In the genomic region with DNA sequence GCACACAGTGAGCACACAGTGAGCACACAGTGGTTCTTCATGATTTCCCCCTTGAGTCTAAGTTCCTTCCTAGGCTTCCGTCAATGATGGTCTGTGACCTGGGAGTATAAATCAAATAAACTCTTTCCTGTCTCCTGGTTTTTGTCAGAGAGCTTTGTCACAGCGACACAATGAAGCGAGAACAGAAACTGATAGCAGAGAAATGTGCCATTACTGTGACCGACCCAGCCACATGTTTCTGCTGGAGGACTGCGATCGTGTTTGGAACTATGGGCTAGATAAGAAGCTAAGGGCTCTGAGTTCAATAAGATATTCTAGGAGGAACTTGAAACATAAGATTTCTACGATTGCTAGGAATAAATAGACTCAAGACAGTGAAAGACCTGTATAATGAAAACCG, we compare ENCODE assay signal across 26 mouse cellular contexts. TPM values are rescaled to one million over a fixed set of nuclear protein-coding genes. Genes with fewer than 3 reads are reported as not detected.
"Had no signal": no experiment of that assay in that cellular context is flagged by ENCODE, and none has a peak within 500 bp of the region (broad histone marks: within the 10 kb centered on the region; RNA-seq: fewer than 3 reads in every experiment).

No protein-coding gene starts in this region.

- DNase-seq: lung, adult 18-20 months; lung, embryonic 14.5 days; lung, postnatal 10 days; lung, postnatal 4 days; midbrain, embryonic 14.5 days; retina, postnatal 1 day; right cerebral cortex, adult 18-20 months; right cerebral cortex, postnatal 25 days; right cerebral cortex, postnatal 4 days; spleen, adult 18-20 months; thymus, adult 18-20 months; thymus, postnatal 14 days; thymus, postnatal 36 days had no signal

- H3K9me3 ChIP-seq: midbrain, embryonic 10.5 days; midbrain, embryonic 12.5 days; neural tube, embryonic 13.5 days; neural tube, embryonic 15.5 days had no signal

- H3K36me3 ChIP-seq: midbrain, embryonic 10.5 days; midbrain, embryonic 12.5 days; neural tube, embryonic 13.5 days; neural tube, embryonic 15.5 days had no signal

- H3K4me2 ChIP-seq: lung, embryonic 14.5 days; midbrain, embryonic 12.5 days; neural tube, embryonic 13.5 days; neural tube, embryonic 15.5 days had no signal

- H3K4me3 ChIP-seq: midbrain, embryonic 10.5 days; midbrain, embryonic 12.5 days; myocyte; neural tube, embryonic 13.5 days; neural tube, embryonic 15.5 days had no signal

- H3K27me3 ChIP-seq: midbrain, embryonic 12.5 days; neural tube, embryonic 13.5 days; neural tube, embryonic 15.5 days had no signal

- ATAC-seq: midbrain, embryonic 16.5 days had no signal

- H3K4me1 ChIP-seq: midbrain, embryonic 10.5 days; midbrain, embryonic 12.5 days; neural tube, embryonic 13.5 days; neural tube, embryonic 15.5 days had no signal

- H3K27ac ChIP-seq: midbrain, embryonic 10.5 days; midbrain, embryonic 12.5 days; neural tube, embryonic 13.5 days; neural tube, embryonic 15.5 days had no signal

- H3K9ac ChIP-seq: lung, embryonic 14.5 days; midbrain, embryonic 12.5 days; neural tube, embryonic 13.5 days; neural tube, embryonic 15.5 days had no signal

RNA-seq across cellular contexts. Expression of a gene that starts 36.3 kb away (rescaled TPM):
- total RNA-seq: megakaryocyte, adult 5-6 weeks; megakaryocyte-erythroid progenitor cell, adult 5-6 weeks had no signal
- polyA plus RNA-seq: lung, embryonic 14.5 days; lung, embryonic 16.5 days; midbrain, embryonic 10.5 days; midbrain, embryonic 12.5 days; midbrain, embryonic 14.5 days; midbrain, embryonic 16.5 days; neural tube, embryonic 11.5 days; neural tube, embryonic 13.5 days; neural tube, embryonic 15.5 days; small intestine, adult 2 months; stomach, embryonic 14.5 days; thymus, postnatal 0 days had no signal
